Mouse (Mus musculus) kidney, adult 2 months (tissue): ENCODE results near the gene Aacs.

Experiments
- CTCF ChIP-seq: fragments of 200-500 bp; conservative IDR thresholded peaks from 2 replicates; pipeline ENCODE4 v1.5.1; 2011; ENCODE audit warnings: low read depth, mild to moderate bottlenecking, control low read depth, low read length, moderate library complexity, mixed read lengths; ENCODE audit not compliant: insufficient read depth, insufficient read length
- POLR2A ChIP-seq: fragments of 200-500 bp; IDR thresholded peaks from one replicate; pipeline ENCODE4 v1.6.1; 2011; ENCODE audit warnings: low read depth, low read length, control low read depth

DNA sequence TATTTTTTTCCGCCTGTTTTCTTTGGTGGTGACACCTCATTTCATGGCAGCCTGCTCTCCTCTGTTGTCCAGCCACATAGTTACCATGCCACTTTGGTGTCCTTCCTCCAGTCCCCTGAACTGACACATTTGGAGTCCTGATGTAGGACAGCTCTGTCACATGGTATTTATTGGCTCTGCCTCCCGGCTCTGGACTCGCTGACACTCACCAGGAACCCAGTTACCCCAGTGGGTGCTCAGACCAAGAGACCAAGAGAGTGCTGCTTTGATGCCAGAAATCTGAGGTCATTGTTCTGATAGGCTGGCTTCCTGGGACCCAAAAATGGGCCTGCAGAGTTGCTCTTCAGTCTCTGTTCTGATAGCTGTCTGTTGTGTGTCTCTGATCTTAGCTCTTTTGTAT, 27.6 kb upstream of the Aacs start:
- TF ChIP-seq CTCF (no peak), POLR2A (no peak)
